Mouse (Mus musculus) kidney, postnatal 36 days (tissue): ENCODE data around the gene Pglyrp2.
A peak's percentile ranks its signal among the peaks of the same experiment; 100 is the strongest.

ENCODE experiments used
- DNase-seq, 2 experiments: peaks; one replicate each; pipeline ENCODE4 v3.0.0; 2021 to 2022; ENCODE audit warnings: mixed read lengths in 2 of 2

Gene Pglyrp2

GRCm38 (mm10) chr17:32402011-32402778 lies 21.8 kb downstream of the Pglyrp2 start:
- DNase-seq = no peak

- DNase-seq = peak in 1 of 2 experiments; percentile 21
Observed at GRCm38 (mm10) chr17:32396266-32396665, 27.7 kb downstream of the Pglyrp2 start.

GRCm38 (mm10) chr17:32393944-32394343 lies 30.0 kb downstream of the Pglyrp2 start:
- no peak for DNase-seq

- DNase-seq = peak; percentile 95 to 97
Observed at GRCm38 (mm10) chr17:32389101-32389659, 34.8 kb downstream of the Pglyrp2 start, which contains the start of gene Wiz. Gene Wiz (minus strand): TSS chr17:32389439.

- peak in 1 of 2 experiments; percentile 60 for DNase-seq
Observed at GRCm38 (mm10) chr17:32388370-32389100, 35.4 kb downstream of the Pglyrp2 start.

- no peak for DNase-seq
Observed at GRCm38 (mm10) chr17:32387986-32388369, 36.0 kb downstream of the Pglyrp2 start.

- DNase-seq = peak; percentile 61 to 67
Observed at GRCm38 (mm10) chr17:32386659-32387432, 37.1 kb downstream of the Pglyrp2 start.

- DNase-seq = no peak
Observed at GRCm38 (mm10) chr17:32383661-32384060, 40.3 kb downstream of the Pglyrp2 start.

- no peak for DNase-seq
Observed at GRCm38 (mm10) chr17:32382576-32382975, 41.4 kb downstream of the Pglyrp2 start.

- DNase-seq = no peak
Observed at GRCm38 (mm10) chr17:32378786-32379185, 45.2 kb downstream of the Pglyrp2 start.

GRCm38 (mm10) chr17:32377137-32377536 lies 46.8 kb downstream of the Pglyrp2 start:
- no peak for DNase-seq

- DNase-seq = no peak
Observed at GRCm38 (mm10) chr17:32376475-32376874, 47.5 kb downstream of the Pglyrp2 start.

- DNase-seq = no peak
Observed at GRCm38 (mm10) chr17:32368991-32369578, 54.9 kb downstream of the Pglyrp2 start.

GRCm38 (mm10) chr17:32367706-32368105 lies 56.3 kb downstream of the Pglyrp2 start:
- DNase-seq = no peak

GRCm38 (mm10) chr17:32365296-32365695 lies 58.7 kb downstream of the Pglyrp2 start:
- no peak for DNase-seq

GRCm38 (mm10) chr17:32364850-32365249 lies 59.1 kb downstream of the Pglyrp2 start:
- peak in 1 of 2 experiments; percentile 15 for DNase-seq

- peak; percentile 91 to 95 for DNase-seq
Observed at GRCm38 (mm10) chr17:32364331-32364730, 59.6 kb downstream of the Pglyrp2 start.

GRCm38 (mm10) chr17:32363821-32364301 lies 60.1 kb downstream of the Pglyrp2 start:
- peak in 1 of 2 experiments; percentile 34 for DNase-seq

GRCm38 (mm10) chr17:32362686-32363085 lies 61.3 kb downstream of the Pglyrp2 start:
- no peak for DNase-seq
